Mouse (Mus musculus): ENCODE results near the gene Tmem69. TPM values are rescaled to one million over a fixed set of nuclear protein-coding genes. Genes with fewer than 3 reads are reported as not detected.

The Tmem69 gene
- 1 to 10 TPM in 1 of 2 experiments, under 1 TPM in 1; 0.77 to 4.4 TPM for polyA plus RNA-seq (2012; fragmentation: generic; extraction: Trizol)

GRCm38 (mm10) chr4:116555413-116556300, at the start of gene Tmem69:
Tmem69 (minus strand) TSS chr4:116555936.

GRCm38 (mm10) chr4:116596379-116596778, 40.6 kb upstream of the Tmem69 start, which contains the start of gene Ccdc17:
Ccdc17 (plus strand) TSS chr4:116596654.

DNA sequence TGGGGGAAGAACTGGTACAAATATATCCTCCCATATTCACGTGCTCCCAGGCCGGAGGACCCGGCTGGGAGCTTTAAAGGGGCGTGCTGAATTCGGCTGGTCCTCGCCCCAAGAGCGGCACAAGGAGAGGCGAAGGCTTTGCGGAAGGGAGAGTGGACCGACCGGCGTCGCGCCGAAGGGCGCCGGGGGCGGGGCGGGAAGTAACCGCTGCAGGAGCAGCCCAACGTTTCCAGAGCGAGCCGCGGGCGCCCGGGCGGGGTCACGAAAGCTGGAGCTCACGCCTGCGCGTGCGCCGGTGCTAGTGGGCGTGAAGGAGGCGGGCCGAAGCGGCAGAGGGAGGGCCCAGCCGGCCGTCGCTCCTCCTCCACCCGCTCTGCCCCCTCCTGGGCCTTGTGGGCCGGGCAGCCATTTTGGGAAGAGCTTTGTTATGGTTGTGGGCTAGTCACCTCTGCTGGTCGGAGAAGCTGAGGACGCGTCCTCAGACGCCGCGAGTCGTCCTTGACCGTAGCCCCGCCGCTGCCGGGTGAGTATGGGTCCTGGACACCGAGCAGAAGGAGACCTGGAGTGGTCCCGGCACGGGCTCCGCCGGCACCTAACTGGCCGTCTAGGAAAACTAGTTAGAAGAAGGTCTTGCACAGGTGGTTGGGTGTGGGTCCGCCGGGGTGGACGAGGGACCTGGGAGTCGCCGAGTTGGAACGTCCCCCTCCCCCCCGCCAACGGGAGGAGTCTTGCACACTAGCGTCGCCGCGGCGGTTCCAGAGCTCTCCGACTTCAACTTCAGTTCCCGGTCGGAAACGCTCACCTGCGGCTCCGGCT, 1.8 kb upstream of the Tmem69 start, which contains the start of gene Gpbp1l1:
Gpbp1l1 (plus strand) TSS at position 353 of the 816 bp plus-strand sequence.

DNA sequence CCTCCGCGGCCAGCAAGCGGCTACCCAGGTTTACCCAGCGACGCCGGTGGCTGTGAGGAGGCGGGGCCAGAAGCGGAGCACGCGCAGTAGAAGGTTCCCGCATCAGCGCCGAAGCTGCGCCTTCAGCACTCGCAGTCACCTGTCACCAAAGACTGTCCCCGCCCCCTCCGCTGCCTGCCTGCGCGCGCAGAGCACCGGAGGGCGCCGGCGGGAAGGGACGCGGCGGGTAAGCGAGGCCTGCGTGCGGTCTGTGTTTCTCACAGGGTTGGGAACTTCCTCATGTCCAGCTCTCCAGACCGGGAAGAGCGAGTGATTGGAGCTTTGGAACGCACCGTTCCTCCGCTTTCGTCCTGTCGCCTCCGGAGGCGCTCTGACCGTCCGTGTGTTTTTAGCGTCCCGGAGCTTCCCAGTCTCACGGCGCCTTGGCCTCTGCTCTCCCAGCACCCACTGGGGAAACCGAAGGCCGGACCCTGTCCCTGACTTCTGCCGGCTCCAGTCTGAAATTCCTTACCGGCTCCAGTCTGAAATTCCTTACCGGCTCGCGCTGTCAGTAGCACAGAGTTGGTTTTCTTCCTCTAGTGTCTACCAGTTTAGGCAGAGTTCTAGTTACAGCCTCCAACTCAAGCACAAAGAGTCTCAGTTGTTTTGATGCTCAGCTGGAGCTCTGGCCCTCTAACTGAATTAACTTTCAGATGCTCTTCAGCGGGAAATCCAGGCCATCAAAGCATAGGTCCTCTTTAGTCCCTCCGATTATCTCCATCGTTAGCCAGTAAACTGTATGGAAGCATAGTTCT, 48.1 kb downstream of the Tmem69 start, which contains the start of gene Ipp:
Ipp (plus strand) TSS at position 125 of the 794 bp plus-strand sequence.

Other genes starting within 250 kb of the Tmem69 start
- gene Mast2, start 91.8 kb downstream of the Tmem69 start, polyA plus RNA-seq (2012; fragmentation: generic; extraction: Trizol), result 10 to 100 TPM; 19.0 to 22.8 TPM
- 1 to 10 TPM in 1 of 2 experiments, under 1 TPM in 1; 0.43 to 3.4 TPM for gene Ipp, start 48.4 kb downstream of the Tmem69 start, polyA plus RNA-seq (2012; fragmentation: generic; extraction: Trizol)
- 10 to 100 TPM in 1 of 2 experiments, under 1 TPM in 1; 0.90 to 13.5 TPM for gene Gpbp1l1, start 1.7 kb upstream of the Tmem69 start, polyA plus RNA-seq (2012; fragmentation: generic; extraction: Trizol)
- gene Ccdc17, start 40.7 kb upstream of the Tmem69 start, polyA plus RNA-seq (2012; fragmentation: generic; extraction: Trizol), result 1 to 10 TPM in 1 of 2 experiments, under 1 TPM in 1; 0.08 to 2.2 TPM
- 10 to 100 TPM; 10.6 to 16.2 TPM for gene Nasp, start 72.0 kb upstream of the Tmem69 start, polyA plus RNA-seq (2012; fragmentation: generic; extraction: Trizol)
- 100 to 1,000 TPM; 640 to 782 TPM for gene Akr1a1, start 95.7 kb upstream of the Tmem69 start, polyA plus RNA-seq (2012; fragmentation: generic; extraction: Trizol)
- 100 to 1,000 TPM in 1 of 2 experiments, 10 to 100 TPM in 1; 55.3 to 368 TPM for gene Prdx1, start 129.6 kb upstream of the Tmem69 start, polyA plus RNA-seq (2012; fragmentation: generic; extraction: Trizol)
- gene Mmachc, start 152.5 kb upstream of the Tmem69 start, polyA plus RNA-seq (2012; fragmentation: generic; extraction: Trizol), result 1 to 10 TPM; 4.9 to 7.6 TPM
- 10 to 100 TPM; 18.1 to 28.4 TPM for gene Ccdc163, start 152.6 kb upstream of the Tmem69 start, polyA plus RNA-seq (2012; fragmentation: generic; extraction: Trizol)
- 1 to 10 TPM; 1.2 to 4.8 TPM for gene Tesk2, start 165.0 kb upstream of the Tmem69 start, polyA plus RNA-seq (2012; fragmentation: generic; extraction: Trizol)

All from C3H10T1/2 (cell line).